1 mouse cellular context compared by ENCODE assay signal in the genomic region with DNA sequence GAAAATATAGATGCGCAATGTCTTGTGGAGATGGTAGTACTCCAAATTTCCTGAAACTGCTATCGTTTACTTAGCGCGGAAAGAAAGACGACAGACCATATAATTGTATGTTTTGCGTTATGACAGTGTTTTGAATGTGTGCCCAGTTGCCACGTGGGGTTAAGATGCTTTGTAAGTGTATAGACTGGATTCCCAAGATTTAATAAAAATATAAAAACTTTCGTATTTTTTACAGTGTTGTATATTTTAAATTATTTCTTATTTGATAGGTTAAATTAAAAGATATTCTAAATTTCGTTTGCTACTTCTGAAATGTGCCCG.
TF ChIP-seq lines count a peak whose summit lies in the region.

No protein-coding gene starts in this region.

TF ChIP-seq in ES-E14, 5 proteins besides CTCF, POLR2A, EP300 and RAD21:
- no peak for TF ChIP-seq HCFC1 (IDR thresholded peaks at IDR 0.05; ENCODE audit: borderline replicate concordance, insufficient read depth, low read length)
- TF ChIP-seq CHD2 (IDR thresholded peaks at IDR 0.05; ENCODE audit: low read depth, low read length): no peak
- no peak for TF ChIP-seq ZC3H11A (IDR thresholded peaks at IDR 0.05; ENCODE audit: borderline replicate concordance, low read depth, low read length)
- TF ChIP-seq ZNF384 (IDR thresholded peaks at IDR 0.05; ENCODE audit: low read depth, low read length): no peak
TF ChIP-seq in ES-E14: peak in this region for 0.
